Mouse (Mus musculus): Measurements from ENCODE around the gene Xndc1.

GRCm38 (mm10) chr7:102132395-102132794 is 67.1 kb downstream of the Xndc1 start:
- TF ChIP-seq CTCF (IDR thresholded peaks at IDR 0.05; ENCODE audit: low read depth) = no peak
- TF ChIP-seq EP300 (optimal IDR thresholded peaks at IDR 0.05) = no peak
